Mouse (Mus musculus) thymus, adult 18-20 months (tissue): Measurements from ENCODE around the gene Vmn1r44.
"Not testable (repeated sequence)": the region's sequence is repeated elsewhere in the genome, so short reads cannot be mapped to it uniquely, and the experiment has no call there.

Experiments used
- DNase-seq, 2 experiments: peaks; one replicate each; pipeline ENCODE4 v3.0.0; 2022; ENCODE audit warnings: mixed read lengths in 2 of 2

Vmn1r44 gene

GRCm38 (mm10) chr6:89883360-89883759 lies at the start of gene Vmn1r44:
Gene Vmn1r44 (plus strand): TSS chr6:89883660.
- DNase-seq = no peak

GRCm38 (mm10) chr6:89857552-89857951 lies 25.9 kb upstream of the Vmn1r44 start:
- no peak for DNase-seq

GRCm38 (mm10) chr6:89859839-89860238 lies 23.6 kb upstream of the Vmn1r44 start:
- DNase-seq = no peak

- DNase-seq = no peak
Measured at GRCm38 (mm10) chr6:89863792-89864191, 19.7 kb upstream of the Vmn1r44 start.

GRCm38 (mm10) chr6:89867276-89867675 lies 16.2 kb upstream of the Vmn1r44 start:
- no peak for DNase-seq

- no peak for DNase-seq
Measured at GRCm38 (mm10) chr6:89867976-89868375, 15.5 kb upstream of the Vmn1r44 start.

- not testable (repeated sequence) for DNase-seq
Measured at GRCm38 (mm10) chr6:89876313-89876712, 7.1 kb upstream of the Vmn1r44 start, which contains the start of the genes Vmn1r42 and Vmn1r43. Gene Vmn1r42 (minus strand): TSS chr6:89876413. Gene Vmn1r43 (minus strand): TSS chr6:89876413.

- no peak for DNase-seq
Measured at GRCm38 (mm10) chr6:89876963-89877362, 6.5 kb upstream of the Vmn1r44 start.

GRCm38 (mm10) chr6:89880867-89881266 lies 2.6 kb upstream of the Vmn1r44 start:
- DNase-seq = no peak

GRCm38 (mm10) chr6:89883812-89884211 lies 352 bp downstream of the Vmn1r44 start:
- no peak for DNase-seq

- DNase-seq = not testable (repeated sequence)
Measured at GRCm38 (mm10) chr6:89940498-89940897, 57.0 kb downstream of the Vmn1r44 start, which contains the start of gene Vmn1r45. Gene Vmn1r45 (minus strand): TSS chr6:89940598.

GRCm38 (mm10) chr6:89940926-89941325 lies 57.5 kb downstream of the Vmn1r44 start:
- no peak for DNase-seq
